Mouse (Mus musculus) forebrain, embryonic 12.5 days (tissue): ENCODE data around the gene Stk10. TPM values are rescaled to one million over a fixed set of nuclear protein-coding genes. Genes with fewer than 3 reads are reported as not detected.

ENCODE experiments used
- ATAC-seq: fragments of 200-750 bp; cut with Nextera tagmentation; 2 replicates; pipeline ENCODE4 v1.8.0; 2017; ENCODE audit warnings: moderate TSS enrichment; ENCODE audit not compliant: low FRiP score
- H3K27ac ChIP-seq: fragments of 300-500 bp; sonication (generic); 2 replicates; pipeline ENCODE4 v1.5.1; 2016; ENCODE audit warnings: mild to moderate bottlenecking
- H3K27me3 ChIP-seq: fragments of 300-500 bp; sonication (generic); 2 replicates; pipeline ENCODE4 v1.6.1; 2016; ENCODE audit warnings: mild to moderate bottlenecking
- H3K36me3 ChIP-seq: fragments of 300-500 bp; sonication (generic); replicated peaks from 2 replicates; pipeline ENCODE4 v1.6.1; 2016; ENCODE audit warnings: mild to moderate bottlenecking
- H3K4me1 ChIP-seq: fragments of 300-500 bp; sonication (generic); 2 replicates; pipeline ENCODE4 v1.6.1; 2016
- H3K4me2 ChIP-seq: fragments of 300-500 bp; sonication (generic); 2 replicates; pipeline ENCODE4 v1.6.1; 2016; ENCODE audit warnings: mild to moderate bottlenecking, moderate library complexity
- H3K4me3 ChIP-seq: fragments of 300-500 bp; sonication (generic); replicated peaks from 2 replicates; pipeline ENCODE4 v1.5.1; 2016; ENCODE audit warnings: mild to moderate bottlenecking
- H3K9ac ChIP-seq: fragments of 300-500 bp; sonication (generic); 2 replicates; pipeline ENCODE4 v1.6.1; 2016; ENCODE audit warnings: mild to moderate bottlenecking
- H3K9me3 ChIP-seq: fragments of 300-500 bp; sonication (generic); 2 replicates; pipeline ENCODE4 v1.6.1; 2016
- WGBS: fragments of 180-500 bp; shearing (Covaris S2); methylation state at CpG from one replicate; pipeline ENCODE4 v1.1.7; 2016; 5-methylcytosine and 5-hydroxymethylcytosine counted together
- polyA plus RNA-seq: library from polyadenylated mRNA; unstranded; fragments of >200 nt; fragmentation: Nextera tagmentation; extraction: Ambion mirVana; gene quantifications from 2 replicates; pipeline ENCODE4 v1.2.1, GENCODE M21; 2016

Gene Stk10
- polyA plus RNA-seq, 1 experiment from 2014 or later: 2.3 TPM

GRCm38 (mm10) chr11:32531871-32532764, 987 bp upstream of the Stk10 start, which contains the start of gene Efcab9:
Gene Efcab9 (minus strand): TSS chr11:32532081.
- ATAC-seq: peak; percentile 24; the same call in 1 of the 2 replicates
- peaks cover 49% of the 10 kb centered on the region for H3K27me3 ChIP-seq
- H3K4me1 ChIP-seq: peaks cover 24% of the 10 kb centered on the region
- WGBS: 7% methylated on average over 33 of the region's 33 CpGs
- no peak within 1 kb of the TSS for H3K27ac ChIP-seq
- H3K9ac ChIP-seq: peak within 1 kb of the TSS; percentile 71
- H3K9me3 ChIP-seq: no peaks in the 10 kb centered on the region
- 0 out of 2 replicates have a peak, but pooled peaks cover 6% of the 10 kb centered on the region for H3K36me3 ChIP-seq
- H3K4me3 ChIP-seq: peak within 1 kb of the TSS; percentile 70
- peak within 1 kb of the TSS; percentile 99 for H3K4me2 ChIP-seq

DNA sequence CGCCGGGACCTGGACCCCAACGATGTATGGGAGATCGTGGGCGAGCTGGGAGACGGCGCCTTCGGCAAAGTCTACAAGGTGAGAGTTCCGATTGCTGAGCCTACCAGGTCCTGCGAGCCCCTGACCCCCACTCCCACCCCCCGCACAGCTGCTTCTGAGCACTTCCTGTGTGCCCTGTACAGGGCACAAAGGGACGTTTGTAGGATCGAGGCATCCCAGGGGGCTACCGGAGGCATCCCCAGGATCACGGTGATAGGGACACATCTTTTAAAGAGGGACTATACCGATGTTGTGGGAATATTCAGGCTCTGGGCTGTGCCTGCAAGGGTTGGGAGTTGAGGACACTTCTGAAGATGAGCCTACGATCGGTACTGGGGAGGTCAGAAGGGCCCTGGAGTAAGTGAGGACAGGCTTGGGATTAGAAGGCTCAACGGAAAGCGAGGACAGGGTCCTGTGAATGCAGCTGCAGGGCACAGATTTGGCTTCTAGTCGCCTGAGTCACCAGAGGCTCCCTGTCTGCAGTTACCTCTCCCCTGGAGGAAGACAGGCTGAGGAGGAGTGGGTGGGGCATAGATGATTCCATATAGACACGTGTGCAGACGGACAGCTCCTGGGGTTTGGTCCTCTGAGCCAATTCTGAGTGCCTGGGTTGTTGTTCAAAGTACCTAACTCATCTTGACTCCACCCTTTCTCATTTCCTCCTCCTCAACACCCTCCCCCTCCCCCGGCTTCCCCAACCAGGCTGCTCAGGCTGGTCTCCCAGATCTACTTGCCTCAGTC, 567 bp downstream of the Stk10 start:
- Histone ChIP-seq H3K9ac (peak overlapping the region; percentile 71), H3K36me3 (no peaks in the 10 kb centered on the region), H3K4me3 (peak overlapping the region; percentile 70), H3K4me1 (peaks cover 39% of the 10 kb centered on the region), H3K27ac (no peak overlapping the region), H3K4me2 (peak overlapping the region; percentile 99), H3K27me3 (peaks cover 58% of the 10 kb centered on the region), H3K9me3 (no peaks in the 10 kb centered on the region)
- peak; percentile 40 for ATAC-seq
- 1% methylated on average over 24 of the region's 24 CpGs for WGBS

DNA sequence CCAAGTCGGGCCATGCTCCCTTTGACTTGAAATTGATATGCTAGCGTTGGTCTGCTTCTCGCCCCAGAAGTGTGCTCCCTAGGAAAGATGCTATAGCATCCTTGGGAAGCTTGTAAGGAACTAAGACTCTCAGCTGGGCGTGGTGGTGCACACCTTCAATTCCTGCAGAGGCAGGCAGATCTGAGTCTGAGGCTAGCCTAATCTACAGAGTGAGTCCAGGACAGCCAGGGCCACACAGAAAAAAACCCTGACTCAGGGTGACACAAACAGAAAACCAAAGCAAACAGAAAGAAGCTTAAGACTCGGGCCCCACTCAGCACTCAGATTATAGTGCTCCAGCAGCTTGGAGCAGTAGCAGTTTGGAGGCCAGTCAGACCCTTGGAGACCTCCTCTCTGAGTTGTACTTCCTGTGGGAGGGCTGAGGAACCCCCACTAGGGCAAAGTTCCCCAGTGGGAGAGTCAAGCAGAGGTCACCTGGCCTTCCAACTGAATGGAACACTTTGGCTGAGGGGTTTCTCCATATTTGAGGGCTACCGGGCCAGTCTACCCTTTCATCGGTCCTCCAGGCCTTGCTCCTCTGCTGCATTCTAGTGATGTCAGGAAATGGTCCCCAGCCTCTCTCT, 1.5 kb downstream of the Stk10 start:
- no peaks in the 10 kb centered on the region for H3K36me3 ChIP-seq

DNA sequence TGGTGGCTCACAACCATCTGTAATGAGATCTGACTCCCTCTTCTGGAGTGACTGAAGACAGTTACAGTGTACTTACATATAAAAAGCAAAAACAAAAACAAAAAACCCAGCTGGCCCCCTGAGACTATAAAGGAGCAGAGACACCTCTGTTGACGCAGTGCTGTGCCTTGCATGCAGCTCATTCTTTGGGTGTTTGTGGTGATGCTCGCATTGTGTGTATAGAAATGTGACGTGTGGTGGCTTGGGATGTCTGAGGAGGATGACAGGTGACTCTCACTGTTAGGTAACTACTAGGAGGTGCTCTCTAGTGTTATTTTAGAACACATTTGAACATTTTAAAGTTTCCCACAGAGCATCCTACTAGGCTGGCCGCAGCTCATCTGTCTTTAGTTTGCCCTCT, 2.5 kb downstream of the Stk10 start:
- no peak for ATAC-seq
- peaks cover 68% of the 10 kb centered on the region for H3K27me3 ChIP-seq

More for the DNA sequence above, 1.5 kb downstream of the Stk10 start:
- peaks cover 64% of the 10 kb centered on the region for H3K27me3 ChIP-seq
- H3K4me2 ChIP-seq: peak overlapping the region; percentile 99
- no peak for ATAC-seq
- peak overlapping the region; percentile 70; the same call in 1 of the 2 replicates for H3K4me3 ChIP-seq
- peaks cover 39% of the 10 kb centered on the region for H3K4me1 ChIP-seq
- 77% methylated on average over 7 of the region's 7 CpGs for WGBS
- H3K9me3 ChIP-seq: no peaks in the 10 kb centered on the region
- no peak overlapping the region for H3K9ac ChIP-seq
- H3K27ac ChIP-seq: no peak overlapping the region

GRCm38 (mm10) chr11:32536954-32537353, 3.8 kb downstream of the Stk10 start:
- Histone ChIP-seq H3K27ac (no peak overlapping the region; the same call in 1 of the 2 replicates), H3K4me2 (no peak overlapping the region), H3K9ac (no peak overlapping the region), H3K36me3 (no peaks in the 10 kb centered on the region), H3K4me3 (no peak overlapping the region), H3K9me3 (no peaks in the 10 kb centered on the region), H3K27me3 (peaks cover 57% of the 10 kb centered on the region), H3K4me1 (peaks cover 36% of the 10 kb centered on the region)
- ATAC-seq: peak; percentile 54; the same call in 1 of the 2 replicates
- 14% methylated on average over 7 of the region's 7 CpGs for WGBS

More for the DNA sequence above, 2.5 kb downstream of the Stk10 start:
- H3K4me1 ChIP-seq: peaks cover 39% of the 10 kb centered on the region
- H3K36me3 ChIP-seq: no peaks in the 10 kb centered on the region
- WGBS: 93% methylated on average over 4 of the region's 4 CpGs
- H3K9me3 ChIP-seq: no peaks in the 10 kb centered on the region
- no peak overlapping the region for H3K9ac ChIP-seq
- H3K4me2 ChIP-seq: no peak overlapping the region
- H3K27ac ChIP-seq: no peak overlapping the region
- H3K4me3 ChIP-seq: no peak overlapping the region

DNA sequence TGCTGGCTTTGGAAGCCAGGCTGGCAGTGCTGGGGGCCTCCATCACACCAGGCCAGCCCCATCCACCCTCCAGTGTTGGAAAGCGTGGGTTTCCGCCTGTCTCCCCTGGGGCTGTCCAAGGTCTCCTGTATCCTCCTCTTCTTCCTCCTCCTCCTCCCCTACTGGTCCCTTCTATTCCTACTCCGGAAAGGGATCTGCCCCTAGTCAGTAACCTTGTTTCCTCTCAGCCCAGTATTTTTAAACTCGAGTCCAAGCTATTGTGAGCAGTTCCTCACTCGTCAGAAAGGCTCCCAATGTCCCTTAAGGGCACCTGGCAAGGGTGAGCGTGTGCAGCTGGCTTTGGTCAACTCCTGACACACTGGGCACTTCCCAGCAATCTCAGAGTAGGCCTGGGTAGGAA, 5.3 kb downstream of the Stk10 start:
- no peak overlapping the region for H3K4me2 ChIP-seq
- no peak overlapping the region for H3K9ac ChIP-seq
- H3K36me3 ChIP-seq: no peaks in the 10 kb centered on the region
- H3K27me3 ChIP-seq: peaks cover 46% of the 10 kb centered on the region
- H3K4me3 ChIP-seq: no peak overlapping the region
- peaks cover 35% of the 10 kb centered on the region for H3K4me1 ChIP-seq
- H3K27ac ChIP-seq: no peak overlapping the region
- no peak for ATAC-seq
- no peaks in the 10 kb centered on the region for H3K9me3 ChIP-seq
- WGBS: 74% methylated on average over 6 of the region's 6 CpGs

DNA sequence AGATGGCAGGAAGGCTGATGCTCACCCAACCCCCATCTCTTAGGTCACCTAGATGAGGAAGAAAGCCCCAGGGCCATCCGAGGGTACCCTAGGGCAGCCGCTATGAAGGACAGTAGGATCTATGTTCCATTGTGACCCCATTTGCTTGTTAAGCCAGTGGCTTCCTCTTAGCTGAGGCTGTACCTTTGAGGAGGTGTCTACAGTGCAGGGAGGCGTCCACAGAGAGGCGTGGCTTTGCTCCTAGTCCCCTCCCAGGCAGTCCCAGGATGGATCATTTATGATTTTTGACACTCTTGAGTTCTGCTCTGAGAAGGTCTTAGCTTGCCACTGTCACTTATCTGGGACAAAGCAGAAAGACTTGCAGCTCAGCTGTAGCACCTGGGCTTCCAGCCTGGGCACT, 5.7 kb downstream of the Stk10 start:
- no peak overlapping the region for H3K27ac ChIP-seq
- H3K4me2 ChIP-seq: no peak overlapping the region
- no peak for ATAC-seq
- H3K36me3 ChIP-seq: no peaks in the 10 kb centered on the region
- no peak overlapping the region for H3K4me3 ChIP-seq
- no peaks in the 10 kb centered on the region for H3K9me3 ChIP-seq
- WGBS: 90% methylated on average over 4 of the region's 4 CpGs
- no peak overlapping the region for H3K9ac ChIP-seq
- peaks cover 43% of the 10 kb centered on the region for H3K27me3 ChIP-seq
- peaks cover 31% of the 10 kb centered on the region for H3K4me1 ChIP-seq

DNA sequence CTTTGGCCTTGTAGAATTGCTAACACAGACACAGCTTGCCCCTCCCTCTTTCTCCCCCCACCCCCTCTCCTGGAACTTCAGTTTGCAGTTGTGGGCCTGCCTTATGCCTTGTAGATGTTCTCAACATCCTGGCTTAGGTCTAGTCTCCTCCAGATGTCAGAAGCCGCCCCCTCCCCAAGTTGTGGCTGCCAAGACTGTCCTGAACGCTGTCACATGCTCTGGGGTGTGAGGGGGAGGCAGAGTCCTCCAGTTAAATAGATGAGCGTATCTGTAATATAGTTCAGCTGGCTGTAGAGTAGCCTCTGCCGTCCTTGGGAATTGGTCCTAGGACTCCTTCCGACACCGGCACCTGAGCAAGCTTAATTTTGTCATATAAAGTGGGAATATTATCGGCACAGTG, 6.6 kb downstream of the Stk10 start:
- Histone ChIP-seq H3K9me3 (no peaks in the 10 kb centered on the region), H3K27ac (no peak overlapping the region), H3K4me3 (no peak overlapping the region), H3K4me1 (peaks cover 26% of the 10 kb centered on the region), H3K9ac (no peak overlapping the region), H3K27me3 (peaks cover 35% of the 10 kb centered on the region), H3K36me3 (no peaks in the 10 kb centered on the region), H3K4me2 (no peak overlapping the region)
- WGBS: 92% methylated on average over 7 of the region's 7 CpGs
- no peak for ATAC-seq

DNA sequence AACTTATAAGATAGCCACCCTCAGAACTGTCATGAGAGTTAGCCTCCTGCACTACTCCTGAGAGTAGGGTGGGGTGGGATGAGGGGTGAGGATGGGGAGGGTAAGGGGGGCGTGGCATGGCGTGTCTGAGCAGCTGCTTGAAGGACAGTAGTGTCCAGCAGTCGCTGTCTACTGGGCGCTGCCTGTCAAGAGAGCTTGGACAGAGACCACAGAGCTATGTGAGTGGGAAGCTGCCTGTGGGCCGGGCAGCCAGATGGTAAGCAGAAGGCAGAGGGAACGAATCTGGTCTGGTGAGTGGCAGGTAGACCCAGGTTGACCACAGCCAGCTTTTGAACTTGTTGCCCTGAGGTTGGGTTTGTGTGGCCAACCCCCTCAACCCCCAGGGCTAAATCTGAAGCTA, 7.4 kb downstream of the Stk10 start:
- 90% methylated on average over 6 of the region's 6 CpGs for WGBS
- no peak overlapping the region for H3K4me3 ChIP-seq
- no peaks in the 10 kb centered on the region for H3K9me3 ChIP-seq
- H3K27me3 ChIP-seq: peaks cover 27% of the 10 kb centered on the region
- no peak overlapping the region for H3K9ac ChIP-seq
- ATAC-seq: no peak
- H3K4me1 ChIP-seq: peaks cover 26% of the 10 kb centered on the region
- H3K36me3 ChIP-seq: no peaks in the 10 kb centered on the region
- H3K4me2 ChIP-seq: no peak overlapping the region
- no peak overlapping the region for H3K27ac ChIP-seq

DNA sequence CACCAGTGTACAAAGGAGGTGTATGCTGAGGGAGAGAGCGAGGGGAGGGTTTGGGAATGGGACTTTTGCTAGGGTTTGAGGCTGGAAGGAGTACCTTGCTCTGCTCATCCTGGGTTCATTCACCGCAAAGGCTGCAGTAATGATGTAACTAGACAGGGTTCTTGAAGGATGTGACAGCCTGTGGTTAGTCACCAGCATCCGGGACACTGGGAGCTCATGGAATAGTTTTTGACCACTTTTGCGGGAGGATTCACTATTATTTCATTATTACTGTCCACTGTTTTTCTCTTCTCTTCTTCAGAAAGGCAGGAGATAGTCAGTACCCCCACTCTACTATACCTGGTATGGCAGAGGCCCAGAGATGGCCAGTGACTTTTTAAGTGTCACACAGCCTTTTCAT, 9.1 kb downstream of the Stk10 start:
- Histone ChIP-seq H3K27ac (no peak overlapping the region), H3K27me3 (peaks cover 25% of the 10 kb centered on the region), H3K9me3 (no peaks in the 10 kb centered on the region), H3K4me1 (peaks cover 21% of the 10 kb centered on the region), H3K4me3 (no peak overlapping the region), H3K36me3 (no peaks in the 10 kb centered on the region), H3K4me2 (no peak overlapping the region), H3K9ac (no peak overlapping the region)
- 93% methylated on average over 4 of the region's 4 CpGs for WGBS
- ATAC-seq: no peak

DNA sequence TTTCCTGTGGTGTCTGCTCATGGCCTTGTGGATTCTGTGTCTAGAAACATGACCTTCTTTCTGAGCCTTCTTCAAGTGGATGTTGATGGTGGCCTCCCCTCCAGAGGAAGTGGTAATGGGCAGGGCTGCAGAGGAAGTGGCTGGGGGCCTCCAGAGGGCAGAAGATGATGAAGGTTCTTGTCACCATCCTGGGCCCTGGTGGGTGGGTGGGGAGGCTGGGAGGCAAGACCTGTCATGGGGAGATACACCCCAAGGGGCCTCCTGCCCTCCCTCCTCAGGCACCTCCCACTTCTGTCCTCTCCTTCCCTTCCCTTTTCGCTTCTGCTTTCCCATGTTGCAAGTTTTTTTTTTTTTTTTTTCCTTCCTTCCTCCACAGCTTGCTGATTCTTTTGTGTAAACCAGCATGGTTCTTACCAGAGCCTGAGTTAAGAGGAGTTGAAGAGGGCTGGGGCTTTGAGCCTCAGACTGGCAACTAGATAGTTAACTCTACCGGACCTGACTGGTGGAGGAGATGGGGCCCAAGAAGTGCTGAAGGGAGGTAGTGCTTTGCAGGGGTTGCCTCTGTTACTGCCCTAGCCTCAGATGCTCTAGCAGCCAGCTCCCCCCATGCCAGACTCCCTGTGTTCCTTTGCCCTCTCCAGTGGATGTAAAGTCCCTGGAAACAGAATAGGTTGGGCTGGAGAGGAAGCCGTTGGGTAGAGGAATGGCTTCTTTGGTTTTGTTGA, 9.7 kb downstream of the Stk10 start:
- no peak overlapping the region for H3K4me3 ChIP-seq
- no peaks in the 10 kb centered on the region for H3K36me3 ChIP-seq
- H3K9ac ChIP-seq: no peak overlapping the region
- H3K4me2 ChIP-seq: no peak overlapping the region
- H3K27me3 ChIP-seq: peaks cover 24% of the 10 kb centered on the region
- 30% methylated on average over 3 of the region's 3 CpGs for WGBS
- no peaks in the 10 kb centered on the region for H3K9me3 ChIP-seq
- peaks cover 17% of the 10 kb centered on the region for H3K4me1 ChIP-seq
- ATAC-seq: no peak
- no peak overlapping the region for H3K27ac ChIP-seq
